Mouse (Mus musculus) kidney, postnatal 10 days (tissue): ENCODE measurements around the gene Ubald2.
"Not testable (repeated sequence)": the region's sequence is repeated elsewhere in the genome, so short reads cannot be mapped to it uniquely, and the experiment has no call there.

ENCODE experiments used
- DNase-seq: peaks from one replicate; pipeline ENCODE4 v3.0.0; 2021; ENCODE audit warnings: mixed read lengths

The Ubald2 gene

DNA sequence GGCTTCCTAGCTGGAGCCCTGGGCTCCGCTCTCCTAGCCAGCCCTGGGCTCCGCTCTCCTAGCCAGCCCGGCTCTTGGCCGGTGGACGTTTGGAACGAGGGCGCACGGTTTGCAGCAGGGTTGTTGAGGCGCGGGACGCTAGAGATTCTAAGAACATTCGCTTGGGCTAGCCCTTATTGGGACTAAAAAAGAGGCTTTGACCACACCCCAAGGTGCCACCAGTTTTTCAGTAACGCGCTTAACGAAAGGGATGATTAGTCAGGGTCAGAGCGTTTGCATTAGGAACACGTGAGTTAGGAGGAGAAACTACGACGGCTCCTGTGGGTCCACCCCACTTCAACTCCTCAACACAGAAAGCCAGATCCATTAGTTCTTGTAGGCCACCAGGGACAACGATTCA is 32.2 kb downstream of the Ubald2 start, which contains the start of gene Qrich2:
TSS of gene Qrich2 (minus strand) at position 101 of the 400 bp plus-strand sequence.
- no peak for DNase-seq

DNA sequence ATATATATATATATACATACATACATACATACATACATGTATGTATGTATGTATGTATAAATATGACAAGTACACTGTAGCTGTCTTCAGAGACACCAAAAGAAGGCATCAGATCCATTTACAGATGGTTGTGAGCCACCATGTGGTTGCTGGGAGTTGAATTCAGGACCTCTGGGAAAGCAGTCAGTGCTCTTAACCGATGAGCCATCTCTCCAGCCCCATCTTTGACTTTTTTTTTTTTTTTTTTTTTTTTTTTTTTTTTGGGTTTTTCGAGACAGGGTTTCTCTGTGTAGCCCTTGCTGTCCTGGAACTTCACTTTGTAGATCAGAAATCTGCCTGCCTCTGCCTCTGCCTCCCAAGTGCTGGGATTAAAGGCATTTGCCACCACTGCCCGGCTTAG is 34.4 kb downstream of the Ubald2 start:
- not testable (repeated sequence) for DNase-seq

GRCm38 (mm10) chr11:116470249-116470648 is 36.4 kb downstream of the Ubald2 start:
- DNase-seq: peak; percentile 56

GRCm38 (mm10) chr11:116470896-116471295 is 37.0 kb downstream of the Ubald2 start:
- DNase-seq: no peak

DNA sequence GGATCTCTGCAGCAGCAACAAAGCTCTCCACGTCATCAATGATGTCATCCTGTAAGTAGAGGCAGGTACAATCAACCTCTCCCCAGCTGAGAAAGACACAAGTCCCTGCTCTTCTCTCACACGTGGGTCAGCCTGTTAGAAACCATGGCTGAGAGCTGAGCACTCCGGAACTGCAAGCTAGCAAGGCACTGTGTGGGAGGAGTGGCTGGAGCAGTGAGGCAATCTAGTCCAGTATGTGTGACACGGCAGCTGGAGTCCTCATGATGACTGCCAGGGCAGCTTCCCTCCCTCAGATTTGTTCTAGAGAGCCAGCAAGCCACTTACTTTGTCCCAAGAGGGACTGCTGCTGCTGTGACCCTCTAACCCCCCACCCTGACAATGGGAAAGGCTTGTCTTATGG is 38.4 kb downstream of the Ubald2 start:
- DNase-seq: peak; percentile 61

GRCm38 (mm10) chr11:116476041-116476440 is 42.1 kb downstream of the Ubald2 start:
- DNase-seq: peak; percentile 65

DNA sequence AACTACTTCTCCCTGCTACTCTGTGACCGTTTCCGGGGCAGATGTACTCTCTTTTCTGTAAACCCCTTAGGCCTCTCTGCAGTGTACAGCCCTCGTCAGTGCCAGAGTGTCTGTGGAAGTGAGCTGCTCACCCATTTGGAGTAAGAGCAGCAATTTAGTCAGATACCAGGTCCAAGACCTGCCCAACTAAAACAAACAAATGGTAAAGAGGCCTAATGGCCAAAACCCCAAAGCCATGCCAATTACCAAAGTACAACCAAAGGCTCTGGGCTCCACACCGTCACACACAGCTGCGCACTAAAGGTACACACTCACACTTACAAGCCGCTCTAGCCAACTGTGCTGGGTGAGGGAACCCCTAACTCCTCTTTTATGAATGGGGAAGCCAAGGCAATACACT is 42.8 kb downstream of the Ubald2 start:
- DNase-seq: no peak

DNA sequence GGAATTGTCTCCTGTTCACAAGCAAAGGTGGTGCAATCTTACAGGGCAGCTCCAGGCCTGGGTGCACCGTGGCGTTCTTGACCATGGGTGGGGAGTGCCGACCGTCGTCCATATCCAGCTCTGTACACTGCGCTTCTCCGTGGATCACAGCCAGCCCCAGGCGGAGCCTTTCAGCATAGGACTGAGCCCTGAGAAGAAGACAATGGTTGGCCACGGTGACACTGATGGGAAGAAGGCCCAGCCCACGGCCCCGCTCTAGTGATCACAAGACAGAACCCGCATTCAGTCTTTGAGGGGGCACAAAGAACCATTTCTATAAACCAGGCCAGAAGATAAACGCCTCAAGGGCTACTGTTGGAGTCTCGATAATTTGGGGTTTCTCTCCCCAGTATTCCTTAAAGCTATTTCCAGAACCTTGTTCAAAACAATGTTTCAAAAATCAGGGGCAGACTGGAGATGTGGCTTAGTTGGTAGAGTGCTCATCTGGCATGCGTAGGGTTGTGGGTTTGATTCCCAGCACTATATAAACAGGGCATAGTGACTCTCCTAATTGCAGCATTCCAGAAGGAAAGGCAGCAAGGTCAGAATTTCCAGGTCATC is 43.4 kb downstream of the Ubald2 start:
- peak; percentile 37 for DNase-seq

DNA sequence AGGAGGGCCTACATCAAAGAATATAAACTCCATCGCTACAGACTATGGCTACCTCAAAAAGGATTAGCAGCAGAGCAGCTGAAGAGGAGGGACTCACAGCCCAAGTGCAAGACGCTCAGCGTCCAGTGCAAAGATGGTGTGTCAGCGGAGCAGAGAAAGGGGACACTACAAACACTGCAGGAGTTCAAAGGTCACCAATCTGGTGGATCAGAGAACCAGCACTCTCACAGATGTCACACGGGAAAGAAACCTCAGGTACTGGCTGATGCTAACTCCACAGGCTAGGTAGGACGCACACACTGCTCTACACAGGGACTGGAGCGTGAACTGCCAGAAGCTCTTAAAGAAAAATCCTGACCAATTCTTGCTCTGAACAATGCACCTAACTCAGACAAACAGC is 45.1 kb downstream of the Ubald2 start:
- DNase-seq: no peak

- peak; percentile 56 for DNase-seq
These were observed 45.9 kb downstream of the Ubald2 start for GRCm38 (mm10) chr11:116479832-116480231.

DNA sequence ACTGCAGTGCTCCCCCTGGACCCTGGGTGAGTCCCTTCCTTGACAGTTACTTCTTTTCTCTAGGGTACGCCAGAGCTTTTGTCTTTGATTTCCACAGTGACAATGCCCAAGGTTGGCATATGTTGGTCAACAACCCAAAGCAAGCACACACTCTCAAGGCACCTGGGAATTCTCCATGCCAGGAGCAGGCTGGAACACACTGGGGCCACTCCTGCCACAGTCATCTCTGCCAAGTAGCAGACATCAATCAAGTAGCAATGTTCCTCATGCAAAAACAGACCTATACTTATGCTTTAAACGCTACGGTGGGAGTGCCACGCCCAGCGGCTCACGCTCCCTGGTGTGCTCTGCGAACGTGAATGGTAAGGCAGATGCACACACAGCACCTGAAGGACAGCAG is 47.1 kb downstream of the Ubald2 start:
- no peak for DNase-seq

DNA sequence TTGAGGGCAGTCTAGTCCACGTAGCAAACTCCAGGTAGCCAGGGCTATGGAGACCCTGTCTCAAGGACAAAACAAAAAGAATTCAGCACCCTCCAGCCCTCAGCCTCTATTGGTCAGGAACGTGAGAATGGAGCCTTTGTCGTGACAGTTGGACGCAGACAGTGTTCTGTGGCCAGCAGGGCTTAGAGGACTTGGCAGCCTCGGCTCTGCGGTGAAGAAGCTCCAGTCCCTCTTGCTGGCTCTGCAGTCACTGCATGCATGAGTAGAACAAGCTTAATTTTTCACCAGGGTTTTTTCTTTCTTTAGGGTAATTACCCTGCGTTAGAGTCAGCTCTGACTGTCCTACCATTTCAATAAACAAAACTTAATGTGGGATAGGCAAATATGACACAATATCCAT is 47.9 kb downstream of the Ubald2 start:
- no peak for DNase-seq

GRCm38 (mm10) chr11:116484261-116484660 is 50.4 kb downstream of the Ubald2 start:
- no peak for DNase-seq

- DNase-seq: no peak
These were observed 54.3 kb downstream of the Ubald2 start for GRCm38 (mm10) chr11:116488207-116488606.
